Mouse (Mus musculus): ENCODE measurements at regions not wholly inside any gene's neighbourhood (a gene's known extent, or its start where the extent isn't known, plus 50 kb on each side); places are given as distances from the start of the nearest gene placed in this dataset.

- TF ChIP-seq CTCF (IDR thresholded peaks at IDR 0.05; ENCODE audit: insufficient read depth, low read depth, low read length) (no peak), POLR2A (IDR thresholded peaks at IDR 0.05; ENCODE audit: insufficient read depth, low read depth, low read length) (no peak)
These were observed 894.6 kb upstream of the Mms22l start for GRCm38 (mm10) chr4:23601426-23602293.

Data from olfactory bulb, adult 2 months (tissue).